Mouse (Mus musculus) liver, embryonic 16.5 days (tissue): ENCODE measurements around the gene Miga2. TPM values are rescaled to one million over a fixed set of nuclear protein-coding genes. Genes with fewer than 3 reads are reported as not detected.

Experiments used
- ATAC-seq: fragments of 200-750 bp; cut with Nextera tagmentation; 2 replicates; pipeline ENCODE4 v1.8.0; 2017; ENCODE audit warnings: low read depth, mild to moderate bottlenecking, moderate number of reproducible peaks, moderate library complexity
- H3K27ac ChIP-seq: fragments of 300-500 bp; sonication (generic); 2 replicates; pipeline ENCODE4 v1.5.1; 2014; ENCODE audit warnings: mild to moderate bottlenecking, low read length
- H3K27me3 ChIP-seq: fragments of 300-500 bp; sonication (generic); 2 replicates; pipeline ENCODE4 v1.6.1; 2014; ENCODE audit warnings: low read depth, low read length, mixed read lengths; ENCODE audit not compliant: control insufficient read depth, insufficient read depth
- H3K36me3 ChIP-seq: fragments of 300-500 bp; sonication (generic); 2 replicates; pipeline ENCODE4 v1.6.1; 2014; ENCODE audit warnings: mild to moderate bottlenecking; ENCODE audit not compliant: control insufficient read depth, insufficient read depth
- H3K4me1 ChIP-seq: fragments of 300-500 bp; sonication (generic); 2 replicates; pipeline ENCODE4 v1.6.1; 2014; ENCODE audit warnings: low read depth, low read length, mixed read lengths; ENCODE audit not compliant: control insufficient read depth
- H3K4me2 ChIP-seq: fragments of 300-500 bp; sonication (generic); 2 replicates; pipeline ENCODE4 v1.6.1; 2014; ENCODE audit warnings: low read depth, low read length, mixed read lengths
- H3K4me3 ChIP-seq: fragments of 300-500 bp; sonication (generic); 2 replicates; pipeline ENCODE4 v1.5.1; 2014; ENCODE audit warnings: low read depth, mild to moderate bottlenecking, low read length
- H3K9ac ChIP-seq: fragments of 300-500 bp; sonication (generic); 2 replicates; pipeline ENCODE4 v1.6.1; 2014; ENCODE audit warnings: low read depth, low read length
- H3K9me3 ChIP-seq: fragments of 300-500 bp; sonication (generic); replicated peaks from 2 replicates; pipeline ENCODE4 v1.6.1; 2016; ENCODE audit warnings: low read length; ENCODE audit not compliant: control insufficient read depth
- WGBS: fragments of 180-500 bp; shearing (Covaris S2); extraction: QIAGEN DNeasy Blood & Tissue Kit; methylation state at CpG from one replicate; pipeline ENCODE4 v1.1.7; 2014; ENCODE audit not compliant: insufficient replicate concordance; 5-methylcytosine and 5-hydroxymethylcytosine counted together
- polyA plus RNA-seq: library from polyadenylated mRNA; unstranded; fragments of >200 nt; fragmentation: Nextera tagmentation; extraction: Ambion mirVana; gene quantifications from 2 replicates; pipeline ENCODE4 v1.2.1, GENCODE M21; 2015

The Miga2 gene
- polyA plus RNA-seq, 1 experiment from 2014 or later: 7.2 TPM

DNA sequence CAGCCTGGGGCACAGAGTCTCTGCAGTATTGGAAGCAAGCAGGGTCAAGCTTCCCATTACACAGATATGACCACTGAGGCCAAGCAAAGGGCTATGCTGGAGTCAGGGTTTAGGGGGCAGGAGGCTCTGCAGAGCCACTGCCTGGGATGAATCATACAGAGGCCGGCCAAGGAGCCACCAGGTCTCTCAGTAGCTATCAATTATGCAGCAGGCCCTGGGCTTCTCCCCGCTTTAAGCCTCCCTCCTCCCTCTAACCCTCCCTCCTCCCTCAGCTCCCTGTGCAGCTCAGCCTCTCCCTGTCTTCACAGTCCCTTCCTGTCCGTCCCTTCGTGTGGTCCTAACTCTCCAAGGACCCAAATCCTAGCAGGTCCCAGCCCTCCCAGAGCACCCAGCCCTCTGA is 7.8 kb upstream of the Miga2 start:
- H3K4me1 ChIP-seq: peaks cover 22% of the 10 kb centered on the region
- H3K36me3 ChIP-seq: no peaks in the 10 kb centered on the region
- 59% methylated on average over 4 of the region's 4 CpGs for WGBS
- no peak overlapping the region for H3K9ac ChIP-seq
- H3K27me3 ChIP-seq: no peaks in the 10 kb centered on the region
- ATAC-seq: no peak
- no peak overlapping the region for H3K27ac ChIP-seq
- H3K9me3 ChIP-seq: no peaks in the 10 kb centered on the region
- no peak overlapping the region for H3K4me2 ChIP-seq
- no peak overlapping the region for H3K4me3 ChIP-seq

DNA sequence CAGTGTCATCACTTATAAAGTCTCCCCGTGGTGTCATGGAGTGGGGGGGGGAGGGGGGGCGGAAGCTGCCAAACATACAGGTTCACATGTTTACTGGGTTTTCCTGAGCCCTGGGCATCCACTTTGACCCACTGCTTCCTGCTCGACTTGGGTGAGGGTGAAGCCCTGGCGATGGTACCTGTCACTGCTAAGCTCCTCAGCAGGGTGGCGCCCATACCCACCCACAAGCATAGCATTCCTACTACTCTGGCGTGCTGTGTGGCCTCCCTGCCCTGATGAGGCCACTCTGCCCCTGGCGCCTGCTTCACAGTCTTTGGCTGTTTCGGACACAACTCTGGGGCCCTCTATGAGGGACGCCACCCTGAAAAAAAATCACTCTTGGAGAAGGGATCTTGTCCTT is 7.1 kb upstream of the Miga2 start:
- no peaks in the 10 kb centered on the region for H3K9me3 ChIP-seq
- no peak overlapping the region for H3K9ac ChIP-seq
- no peaks in the 10 kb centered on the region for H3K27me3 ChIP-seq
- ATAC-seq: no peak
- no peak overlapping the region for H3K4me3 ChIP-seq
- H3K4me1 ChIP-seq: peaks cover 22% of the 10 kb centered on the region
- H3K27ac ChIP-seq: no peak overlapping the region
- 63% methylated on average over 9 of the region's 9 CpGs for WGBS
- no peaks in the 10 kb centered on the region for H3K36me3 ChIP-seq
- H3K4me2 ChIP-seq: no peak overlapping the region

DNA sequence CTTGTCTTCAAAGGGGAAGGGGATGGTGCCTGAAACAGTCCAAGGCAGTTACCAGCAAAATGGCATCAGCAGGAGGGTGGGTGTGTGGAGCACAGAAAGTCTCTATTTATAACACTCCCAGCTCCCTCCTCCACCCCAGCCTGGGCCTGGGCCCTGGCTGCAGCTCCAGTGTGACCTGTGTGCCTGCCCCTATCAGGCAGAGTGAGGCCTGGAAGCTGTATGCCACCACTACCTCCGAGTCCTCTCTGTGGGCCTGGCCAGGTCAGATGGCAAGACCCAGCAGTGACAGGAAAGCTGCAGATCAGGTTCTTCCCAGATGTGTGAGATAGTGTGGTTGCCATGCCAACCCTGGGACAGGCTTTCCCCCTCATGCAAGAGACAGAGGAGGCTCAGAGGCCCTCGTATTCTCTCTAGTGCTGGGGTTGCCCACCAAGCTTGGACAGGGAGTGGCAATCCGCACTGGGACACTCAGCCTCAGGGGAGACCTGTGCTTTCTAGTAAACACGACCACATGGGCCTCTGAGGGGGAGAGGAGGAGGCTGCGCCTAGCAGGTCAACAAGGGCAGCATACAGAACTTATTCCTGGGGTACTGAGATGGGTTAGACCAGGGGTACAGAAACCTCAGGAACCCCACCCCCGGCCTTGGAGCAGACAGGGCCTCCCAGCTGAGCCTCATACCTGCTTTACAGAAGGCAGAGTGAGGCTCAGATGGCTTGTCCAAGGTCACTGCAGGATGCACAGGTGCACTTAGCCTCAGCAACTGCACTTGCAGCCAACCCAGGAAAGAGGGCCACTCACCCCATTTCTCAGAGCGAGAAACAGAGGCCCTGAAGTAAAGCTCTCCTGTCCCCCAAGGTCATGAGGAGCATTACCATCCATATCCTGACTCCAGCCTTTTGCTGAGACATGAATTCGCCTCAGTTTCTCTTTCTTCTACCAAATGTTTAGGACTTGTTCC is 6.2 kb upstream of the Miga2 start:
- peaks cover 22% of the 10 kb centered on the region for H3K4me1 ChIP-seq
- H3K9ac ChIP-seq: peak overlapping the region; percentile 6; the same call in 1 of the 2 replicates
- H3K36me3 ChIP-seq: no peaks in the 10 kb centered on the region
- no peak overlapping the region for H3K27ac ChIP-seq
- ATAC-seq: no peak
- 47% methylated on average over 8 of the region's 8 CpGs for WGBS
- H3K4me3 ChIP-seq: peak overlapping the region; percentile 82
- no peaks in the 10 kb centered on the region for H3K27me3 ChIP-seq
- no peaks in the 10 kb centered on the region for H3K9me3 ChIP-seq
- H3K4me2 ChIP-seq: peak overlapping the region; percentile 96

DNA sequence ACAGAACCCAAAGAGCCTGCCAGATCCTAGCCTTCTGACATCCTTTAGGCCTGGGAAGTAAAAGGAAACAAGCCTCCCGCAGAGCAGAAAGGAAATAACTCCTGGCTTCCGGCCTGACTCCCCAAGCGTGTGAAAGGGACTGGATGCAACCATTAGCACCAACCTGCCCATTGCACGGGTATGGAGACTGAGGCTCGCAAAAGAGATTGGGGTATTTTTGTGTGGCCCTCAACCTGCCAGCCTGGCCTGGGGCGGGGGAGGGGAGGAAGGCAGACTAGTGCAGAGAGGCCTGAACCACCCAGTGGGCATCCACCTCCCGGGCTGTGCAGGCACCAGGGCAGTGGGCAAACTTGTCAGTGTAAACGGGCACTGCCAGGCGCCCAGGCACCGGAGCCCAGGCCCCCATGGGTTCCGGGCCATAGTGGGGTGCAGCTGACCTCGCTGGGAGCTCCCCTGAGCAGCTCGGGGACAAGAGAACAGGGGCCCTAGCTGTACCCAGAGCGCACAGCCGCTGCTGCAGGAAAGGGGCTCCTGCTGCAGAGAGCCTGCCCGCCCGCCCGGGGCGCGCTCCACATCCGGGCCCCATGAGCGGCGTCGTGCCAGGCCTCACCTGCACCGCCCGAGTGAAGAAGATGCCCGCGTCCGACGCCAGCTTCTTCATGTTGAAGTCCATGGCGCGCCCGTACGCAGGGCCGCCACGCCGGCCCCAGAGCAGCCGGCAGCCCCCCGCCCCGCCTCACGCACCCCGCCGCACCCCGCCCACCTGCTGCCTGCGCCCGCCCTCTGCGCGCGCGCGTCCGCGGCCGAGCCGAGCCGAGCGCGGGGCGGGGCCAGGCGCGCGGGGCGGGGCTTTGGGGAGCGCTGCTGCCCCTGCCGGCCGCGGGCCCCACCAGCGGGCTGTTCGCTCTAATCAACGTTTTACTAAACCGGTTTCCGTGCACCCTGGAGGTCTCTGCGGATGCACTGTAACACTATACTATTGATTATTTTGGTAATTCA is 5.2 kb upstream of the Miga2 start, which contains the start of gene Sh3glb2:
Gene Sh3glb2 (minus strand): TSS at position 805 of the 999 bp plus-strand sequence.
- Histone ChIP-seq H3K4me2 (peak within 1 kb of the TSS; percentile 96), H3K27ac (no peak within 1 kb of the TSS), H3K27me3 (no peaks in the 10 kb centered on the region), H3K9me3 (no peaks in the 10 kb centered on the region), H3K36me3 (no peaks in the 10 kb centered on the region), H3K9ac (peak within 1 kb of the TSS; percentile 82), H3K4me3 (peak within 1 kb of the TSS; percentile 82), H3K4me1 (peaks cover 22% of the 10 kb centered on the region)
- ATAC-seq: peak; percentile 62
- WGBS: 2% methylated on average over 58 of the region's 73 CpGs

DNA sequence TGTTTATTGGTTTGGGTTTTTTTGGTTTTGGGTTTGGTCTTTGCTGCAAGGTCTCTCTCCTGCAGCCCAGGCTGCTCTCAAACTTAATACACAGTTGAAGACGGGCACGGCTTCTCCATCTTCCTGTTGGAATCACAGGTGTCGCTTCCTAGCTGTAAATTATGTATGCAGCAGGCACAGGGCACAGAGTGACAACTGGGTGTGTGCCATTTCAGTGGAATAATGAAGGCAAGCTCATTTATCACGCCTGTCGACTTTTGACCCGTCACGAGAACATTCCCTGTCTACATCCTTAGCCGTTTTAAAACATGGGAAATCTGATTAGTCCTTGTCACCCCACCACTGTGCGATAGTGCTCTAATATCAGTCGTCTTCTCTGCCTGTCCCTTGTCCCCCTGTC is 3.4 kb upstream of the Miga2 start:
- Histone ChIP-seq H3K27me3 (no peaks in the 10 kb centered on the region), H3K9me3 (no peaks in the 10 kb centered on the region), H3K27ac (no peak overlapping the region), H3K36me3 (no peaks in the 10 kb centered on the region), H3K4me2 (no peak overlapping the region), H3K9ac (no peak overlapping the region), H3K4me3 (no peak overlapping the region), H3K4me1 (peaks cover 34% of the 10 kb centered on the region)
- no peak for ATAC-seq
- WGBS: 72% methylated on average over 10 of the region's 10 CpGs

DNA sequence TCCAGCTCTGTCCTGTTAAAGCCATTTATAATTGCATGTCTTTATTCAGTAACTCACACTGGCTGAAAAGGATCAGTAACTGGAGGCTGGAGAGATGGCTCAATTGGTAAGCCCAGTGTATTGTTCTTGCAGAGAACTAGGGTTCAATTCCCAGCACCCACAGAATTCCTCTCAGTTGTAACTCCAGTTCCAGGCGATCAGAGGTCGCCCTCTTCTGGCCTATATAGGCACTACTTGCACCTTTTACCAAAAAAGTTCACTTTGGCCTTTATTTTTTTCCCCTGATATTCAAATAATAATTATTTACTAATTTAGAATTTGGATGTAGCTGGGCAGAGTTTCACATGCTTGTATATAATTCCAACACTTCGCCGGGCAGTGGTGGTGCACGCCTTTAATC is 1.2 kb upstream of the Miga2 start:
- Histone ChIP-seq H3K9me3 (no peaks in the 10 kb centered on the region), H3K4me2 (no peak overlapping the region), H3K27ac (no peak overlapping the region), H3K4me3 (no peak overlapping the region), H3K36me3 (no peaks in the 10 kb centered on the region), H3K27me3 (no peaks in the 10 kb centered on the region), H3K9ac (no peak overlapping the region), H3K4me1 (peaks cover 29% of the 10 kb centered on the region)
- WGBS: 74% methylated on average over 5 of the region's 5 CpGs
- ATAC-seq: no peak

DNA sequence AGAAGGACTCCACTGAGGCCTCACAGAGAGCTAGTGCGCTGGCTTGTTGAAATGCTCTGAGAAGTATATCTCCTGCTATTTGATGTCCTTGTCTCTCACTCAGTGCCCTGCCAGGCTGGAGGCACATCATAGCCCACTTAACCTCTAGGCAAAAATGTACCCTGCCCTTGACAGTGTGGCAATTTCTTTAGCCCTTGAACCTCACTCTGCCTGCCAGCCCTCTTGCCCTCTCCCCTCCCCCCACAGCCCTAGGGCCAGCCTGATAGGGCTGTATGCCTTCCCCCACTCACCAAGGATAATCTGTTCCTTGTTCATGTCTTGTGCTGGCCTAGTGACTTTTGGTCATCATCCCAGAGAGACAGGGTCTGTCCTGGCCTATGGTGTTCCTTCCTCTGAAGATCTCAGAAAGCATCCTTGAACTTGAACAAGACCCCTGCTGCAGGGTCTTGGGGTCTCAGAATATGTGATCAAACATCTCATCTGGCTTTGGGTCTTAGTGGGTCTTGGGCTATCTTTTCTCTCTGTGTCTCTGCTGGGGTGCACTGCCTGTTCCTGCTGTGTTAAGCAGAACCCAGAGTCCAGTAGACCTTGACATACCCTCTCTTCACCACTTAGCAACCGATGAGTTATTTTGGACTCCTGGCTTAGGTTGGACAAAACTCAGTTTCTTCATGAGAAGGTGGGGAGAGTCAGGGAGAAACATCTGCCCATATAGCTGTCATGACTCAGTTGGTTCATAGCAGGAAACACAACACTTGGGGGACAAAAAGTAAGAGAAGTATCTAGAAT is 1.4 kb downstream of the Miga2 start:
- Histone ChIP-seq H3K27me3 (no peaks in the 10 kb centered on the region), H3K9ac (peak overlapping the region; percentile 88), H3K4me1 (peaks cover 13% of the 10 kb centered on the region), H3K4me2 (peak overlapping the region; percentile 83), H3K36me3 (peaks cover 9% of the 10 kb centered on the region), H3K27ac (0 out of 2 replicates have a peak overlapping the region, but pooled peaks have one; percentile 16), H3K9me3 (no peaks in the 10 kb centered on the region), H3K4me3 (peak overlapping the region; percentile 91)
- no peak for ATAC-seq
- 76% methylated on average over 2 of the region's 2 CpGs for WGBS

DNA sequence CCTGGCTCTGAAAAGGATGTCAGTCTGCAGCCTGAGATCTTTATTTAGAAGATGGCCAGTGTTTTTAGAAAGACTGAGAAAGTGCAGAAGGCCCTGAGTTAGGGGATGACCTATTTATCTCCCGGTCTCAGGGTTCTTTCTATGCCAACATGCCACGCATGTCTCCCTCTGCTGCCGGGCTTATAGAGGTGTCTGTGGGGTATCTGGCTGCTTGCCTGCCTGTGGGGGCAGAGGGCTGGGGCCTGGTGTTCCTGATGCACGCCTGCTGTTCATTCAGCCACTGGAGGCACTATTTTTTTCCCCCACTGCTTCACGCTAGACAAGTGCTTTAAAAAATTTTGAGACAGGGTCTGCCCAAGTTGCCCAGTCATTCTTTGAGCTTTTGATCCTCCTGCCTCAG is 2.2 kb downstream of the Miga2 start:
- peaks cover 9% of the 10 kb centered on the region for H3K36me3 ChIP-seq

More for the DNA sequence above, 2.2 kb downstream of the Miga2 start:
- Histone ChIP-seq H3K27me3 (no peaks in the 10 kb centered on the region), H3K9ac (no peak overlapping the region), H3K9me3 (no peaks in the 10 kb centered on the region), H3K4me2 (no peak overlapping the region), H3K4me3 (no peak overlapping the region), H3K27ac (no peak overlapping the region), H3K4me1 (peaks cover 13% of the 10 kb centered on the region)
- no peak for ATAC-seq
- 55% methylated on average over 5 of the region's 5 CpGs for WGBS
